Mouse (Mus musculus) spleen, adult 10 weeks (tissue): ENCODE data around the gene Vgll2. TPM values are rescaled to one million over a fixed set of nuclear protein-coding genes. Genes with fewer than 3 reads are reported as not detected.

Source experiments
- polyA plus RNA-seq: library from polyadenylated mRNA; stranded (reverse); fragments of 350-450 nt; fragmentation: Illumina TruSeq; extraction: RNeasy Lipid Tissue Mini Kit (QIAGEN cat#74804); gene quantifications from one replicate; pipeline ENCODE4 v1.2.3, GENCODE M21; 2015; ENCODE audit warnings: low replicate concordance; ENCODE audit not compliant: insufficient read depth

The Vgll2 gene
- not detected for polyA plus RNA-seq

GRCm38 (mm10) chr10:52022413-52023212 is at the start of gene Vgll2:
Gene Vgll2 (plus strand): TSS chr10:52022502.

Other genes with a start within 250 kb of the Vgll2 start
- gene Ros1, start 172.7 kb downstream of the Vgll2 start, polyA plus RNA-seq, result not detected
- gene Dcbld1, start 211.1 kb downstream of the Vgll2 start, polyA plus RNA-seq, result 3.2 TPM